Mouse (Mus musculus) stomach, embryonic 15.5 days (tissue): ENCODE measurements at regions not wholly inside any gene's neighbourhood (a gene's known extent, or its start where the extent isn't known, plus 50 kb on each side); places are given as distances from the start of the nearest gene placed in this dataset.
"Not testable (repeated sequence)": the region's sequence is repeated elsewhere in the genome, so short reads cannot be mapped to it uniquely, and the experiment has no call there.

ENCODE experiments used
- ATAC-seq: fragments of 200-750 bp; cut with Nextera tagmentation; 2 replicates; pipeline ENCODE4 v1.8.0; 2017; ENCODE audit warnings: low read depth, moderate number of reproducible peaks, moderate TSS enrichment; ENCODE audit not compliant: insufficient read depth, low FRiP score
- H3K27ac ChIP-seq: fragments of 300-500 bp; sonication (generic); 2 replicates; pipeline ENCODE4 v1.5.1; 2015; ENCODE audit warnings: mild to moderate bottlenecking, inconsistent platforms
- H3K27me3 ChIP-seq: fragments of 300-500 bp; sonication (generic); replicated peaks from 2 replicates; pipeline ENCODE4 v1.6.1; 2015; ENCODE audit warnings: inconsistent platforms
- H3K36me3 ChIP-seq: fragments of 300-500 bp; sonication (generic); 2 replicates; pipeline ENCODE4 v1.6.1; 2015; ENCODE audit warnings: inconsistent platforms
- H3K4me1 ChIP-seq: fragments of 300-500 bp; sonication (generic); 2 replicates; pipeline ENCODE4 v1.6.1; 2015; ENCODE audit warnings: inconsistent platforms
- H3K4me2 ChIP-seq: fragments of 300-500 bp; sonication (generic); 2 replicates; pipeline ENCODE4 v1.6.1; 2015; ENCODE audit warnings: mild to moderate bottlenecking, inconsistent platforms
- H3K4me3 ChIP-seq: fragments of 300-500 bp; sonication (generic); replicated peaks from 2 replicates; pipeline ENCODE4 v1.5.1; 2015; ENCODE audit warnings: inconsistent platforms
- H3K9ac ChIP-seq: fragments of 300-500 bp; sonication (generic); 2 replicates; pipeline ENCODE4 v1.6.1; 2015; ENCODE audit warnings: inconsistent platforms
- H3K9me3 ChIP-seq: fragments of 300-500 bp; sonication (generic); 2 replicates; pipeline ENCODE4 v1.6.1; 2016; ENCODE audit warnings: inconsistent platforms
- WGBS: fragments of 180-500 bp; shearing (Covaris S2); methylation state at CpG from one replicate; pipeline ENCODE4 v1.1.7; 2015; 5-methylcytosine and 5-hydroxymethylcytosine counted together

DNA sequence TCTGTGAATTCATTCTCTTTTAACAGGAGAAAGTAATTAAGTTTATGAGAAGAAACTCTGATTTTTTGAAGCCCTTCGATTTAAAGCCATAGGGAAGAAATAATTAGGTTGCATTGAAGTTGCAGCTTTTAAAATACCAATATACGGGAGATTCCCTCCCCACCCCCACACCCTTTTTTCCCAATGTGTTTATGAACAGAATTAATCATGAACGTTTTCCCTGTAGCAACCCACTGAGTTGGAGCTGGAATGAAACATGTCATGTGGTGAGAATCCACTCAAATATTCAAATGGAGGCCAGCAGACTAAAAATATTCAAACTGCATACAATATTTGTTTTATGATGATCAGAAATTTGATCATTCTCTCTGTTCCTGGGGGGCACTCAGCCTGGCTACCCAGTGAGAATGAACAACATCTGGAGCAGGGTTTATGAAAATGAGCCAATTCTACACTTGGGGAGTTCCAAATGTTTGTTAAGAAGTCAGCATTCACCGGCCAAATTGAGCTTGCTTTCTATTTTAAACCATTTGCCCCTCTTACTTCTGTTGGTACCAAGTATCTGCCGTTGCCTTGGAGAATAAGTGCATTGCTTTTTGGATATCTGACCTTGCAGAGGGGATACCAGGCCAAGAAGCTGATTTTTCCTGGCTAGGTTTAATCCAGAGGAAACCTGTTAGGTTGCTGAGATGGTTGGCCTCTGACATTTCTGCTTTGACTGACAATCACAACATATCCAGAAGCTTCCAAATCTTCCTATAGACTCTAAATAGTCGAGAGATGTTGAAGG, 127.8 kb upstream of the Arhgap20 start:
- Histone ChIP-seq H3K9me3 (no peaks in the 10 kb centered on the region), H3K36me3 (no peaks in the 10 kb centered on the region), H3K27ac (no peak overlapping the region), H3K9ac (no peak overlapping the region), H3K4me2 (no peak overlapping the region), H3K4me1 (no peaks in the 10 kb centered on the region), H3K4me3 (no peak overlapping the region), H3K27me3 (no peaks in the 10 kb centered on the region)
- 39% methylated on average over 6 of the region's 6 CpGs for WGBS
- no peak for ATAC-seq

DNA sequence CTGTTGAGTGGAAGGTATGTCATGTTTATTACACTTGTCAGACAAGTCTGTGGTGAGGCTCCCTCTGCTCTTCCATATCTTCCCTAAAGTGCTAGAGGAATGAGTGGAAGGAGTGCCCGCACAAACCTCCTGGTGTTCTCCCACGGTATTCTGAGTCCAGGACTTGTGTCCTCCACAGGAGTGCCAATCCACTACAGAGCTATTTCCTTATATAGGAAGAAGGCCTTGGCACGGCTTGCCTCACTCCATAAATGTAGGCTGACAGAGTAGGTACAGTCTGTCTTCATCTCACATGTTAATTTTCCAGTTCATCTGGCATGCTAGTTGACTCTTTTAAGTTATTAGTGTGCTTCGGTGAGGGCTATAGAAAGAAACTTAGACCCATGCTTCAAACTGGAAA, 123.4 kb upstream of the Arhgap20 start:
- no peaks in the 10 kb centered on the region for H3K4me1 ChIP-seq
- no peak overlapping the region for H3K9ac ChIP-seq
- no peak overlapping the region for H3K27ac ChIP-seq
- ATAC-seq = no peak
- H3K36me3 ChIP-seq = no peaks in the 10 kb centered on the region
- no peak overlapping the region for H3K4me2 ChIP-seq
- no peaks in the 10 kb centered on the region for H3K9me3 ChIP-seq
- no peaks in the 10 kb centered on the region for H3K27me3 ChIP-seq
- no peak overlapping the region for H3K4me3 ChIP-seq
- WGBS = 74% methylated on average over 4 of the region's 4 CpGs

DNA sequence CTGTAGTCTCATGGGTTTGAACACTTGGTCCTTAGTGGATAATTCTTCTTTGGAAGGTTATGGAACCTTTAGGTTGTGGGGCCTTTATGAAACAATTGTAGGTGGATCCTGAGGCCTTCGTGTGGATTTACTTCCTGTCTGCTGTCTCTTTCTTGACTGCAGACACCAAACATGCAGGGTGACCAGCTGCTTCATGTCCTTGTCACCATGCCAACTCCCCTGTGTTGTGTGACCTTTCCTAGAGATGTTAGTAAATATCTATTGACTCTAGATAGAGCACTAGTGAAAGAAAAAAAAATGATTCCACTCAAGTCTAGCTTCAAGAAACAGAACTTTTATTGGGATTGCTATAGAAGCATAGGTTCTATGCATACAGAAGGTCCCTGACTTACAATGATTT, 119.7 kb upstream of the Arhgap20 start:
- no peaks in the 10 kb centered on the region for H3K4me1 ChIP-seq

DNA sequence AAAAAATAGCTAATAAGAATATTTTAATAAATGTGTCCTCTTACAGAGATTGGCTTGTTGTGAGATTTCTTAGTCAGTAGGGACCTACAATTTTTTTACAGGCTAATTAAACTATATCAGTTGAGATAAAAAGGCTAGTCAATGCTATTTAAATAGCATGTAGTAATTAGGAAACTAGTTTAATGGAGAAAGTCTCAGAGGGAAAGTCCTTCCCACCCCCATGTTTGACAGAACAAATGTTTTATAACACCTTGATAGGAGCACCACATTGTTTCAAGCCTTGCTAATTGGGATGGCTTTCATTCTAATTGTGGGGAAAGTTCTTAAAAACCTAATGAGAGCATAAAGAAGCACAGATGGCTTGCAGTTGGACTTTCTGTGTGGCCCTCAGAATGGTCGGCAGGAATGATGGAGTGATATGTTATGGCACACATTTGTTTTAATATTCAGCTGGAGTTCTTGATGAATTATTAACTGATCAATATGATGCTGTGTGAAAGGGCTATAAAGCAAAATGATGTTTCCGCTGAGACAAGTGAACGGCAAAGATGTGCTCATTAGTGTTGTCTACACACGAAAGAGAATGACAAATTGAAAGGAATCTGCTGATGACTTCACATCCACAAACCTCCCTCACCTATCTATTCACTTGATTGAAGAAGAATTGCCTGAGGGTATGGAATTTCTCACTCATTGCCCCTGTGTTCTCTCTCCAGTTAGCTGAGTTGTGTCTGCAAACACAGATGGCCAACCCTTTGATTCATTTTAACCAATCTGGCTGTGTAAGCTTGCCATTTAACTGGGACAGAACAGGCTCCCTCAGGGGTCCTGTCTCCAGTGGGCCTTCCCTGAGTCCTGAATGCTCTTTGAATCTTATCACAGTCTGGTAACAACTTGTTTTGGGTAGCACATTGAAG, 111.5 kb upstream of the Arhgap20 start:
- H3K9ac ChIP-seq = no peak overlapping the region
- H3K9me3 ChIP-seq = no peaks in the 10 kb centered on the region
- 68% methylated on average over 4 of the region's 4 CpGs for WGBS
- no peak for ATAC-seq
- H3K4me1 ChIP-seq = no peaks in the 10 kb centered on the region
- no peaks in the 10 kb centered on the region for H3K27me3 ChIP-seq
- no peak overlapping the region for H3K4me3 ChIP-seq
- no peaks in the 10 kb centered on the region for H3K36me3 ChIP-seq
- H3K4me2 ChIP-seq = no peak overlapping the region
- H3K27ac ChIP-seq = no peak overlapping the region

More for the DNA sequence above, 119.7 kb upstream of the Arhgap20 start:
- no peak overlapping the region for H3K4me3 ChIP-seq
- no peaks in the 10 kb centered on the region for H3K36me3 ChIP-seq
- H3K4me2 ChIP-seq = no peak overlapping the region
- 26% methylated on average over 1 of the region's 1 CpGs for WGBS
- H3K9ac ChIP-seq = no peak overlapping the region
- H3K9me3 ChIP-seq = no peaks in the 10 kb centered on the region
- H3K27me3 ChIP-seq = no peaks in the 10 kb centered on the region
- no peak for ATAC-seq
- H3K27ac ChIP-seq = no peak overlapping the region

DNA sequence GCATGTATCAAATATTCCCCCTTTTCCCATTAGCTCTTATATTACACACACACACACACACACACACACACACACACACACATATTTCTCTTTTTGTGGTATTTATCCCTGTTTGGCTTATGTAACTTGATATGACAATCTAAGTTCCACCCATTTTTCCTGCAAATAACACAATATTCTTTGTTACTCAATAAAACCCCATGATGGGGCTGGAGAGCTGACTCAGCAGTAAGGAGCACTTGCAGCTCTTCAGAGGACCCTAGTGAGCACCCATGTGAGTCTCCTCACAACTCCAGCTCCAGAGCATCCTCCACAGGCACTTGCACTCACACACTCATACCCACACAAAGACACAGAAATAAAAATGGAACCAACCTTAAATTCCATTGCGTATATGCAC, 110.5 kb upstream of the Arhgap20 start:
- ATAC-seq = no peak
- Histone ChIP-seq H3K27me3 (no peaks in the 10 kb centered on the region), H3K4me2 (no peak overlapping the region), H3K36me3 (no peaks in the 10 kb centered on the region), H3K9ac (no peak overlapping the region), H3K4me3 (no peak overlapping the region), H3K27ac (no peak overlapping the region), H3K4me1 (no peaks in the 10 kb centered on the region), H3K9me3 (no peaks in the 10 kb centered on the region)
- 97% methylated on average over 1 of the region's 1 CpGs for WGBS

DNA sequence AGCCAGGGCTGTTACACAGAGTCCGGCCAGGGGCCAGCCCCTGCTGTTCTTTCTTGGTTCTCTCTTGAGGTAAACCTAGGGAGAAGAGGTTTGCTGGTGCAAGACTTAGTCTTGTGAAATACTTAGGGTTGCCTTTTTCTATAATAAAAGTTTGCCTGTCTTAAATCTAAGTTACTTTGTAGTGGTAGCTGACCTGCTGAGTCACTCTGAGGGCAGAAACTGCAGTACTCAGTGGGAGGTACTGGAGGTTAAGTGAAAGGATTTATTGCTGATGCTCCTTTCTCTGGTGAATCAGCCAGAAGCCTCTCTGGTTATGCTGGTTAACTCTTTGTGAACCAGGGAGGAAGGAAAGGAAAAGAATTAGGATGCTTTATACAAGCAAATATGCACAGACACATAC, 107.3 kb upstream of the Arhgap20 start:
- H3K36me3 ChIP-seq = no peaks in the 10 kb centered on the region
- H3K4me2 ChIP-seq = no peak overlapping the region
- H3K4me1 ChIP-seq = no peaks in the 10 kb centered on the region
- no peaks in the 10 kb centered on the region for H3K27me3 ChIP-seq
- no peak overlapping the region for H3K9ac ChIP-seq
- H3K9me3 ChIP-seq = no peaks in the 10 kb centered on the region
- H3K4me3 ChIP-seq = no peak overlapping the region
- 89% methylated on average over 1 of the region's 1 CpGs for WGBS
- no peak overlapping the region for H3K27ac ChIP-seq
- no peak for ATAC-seq

DNA sequence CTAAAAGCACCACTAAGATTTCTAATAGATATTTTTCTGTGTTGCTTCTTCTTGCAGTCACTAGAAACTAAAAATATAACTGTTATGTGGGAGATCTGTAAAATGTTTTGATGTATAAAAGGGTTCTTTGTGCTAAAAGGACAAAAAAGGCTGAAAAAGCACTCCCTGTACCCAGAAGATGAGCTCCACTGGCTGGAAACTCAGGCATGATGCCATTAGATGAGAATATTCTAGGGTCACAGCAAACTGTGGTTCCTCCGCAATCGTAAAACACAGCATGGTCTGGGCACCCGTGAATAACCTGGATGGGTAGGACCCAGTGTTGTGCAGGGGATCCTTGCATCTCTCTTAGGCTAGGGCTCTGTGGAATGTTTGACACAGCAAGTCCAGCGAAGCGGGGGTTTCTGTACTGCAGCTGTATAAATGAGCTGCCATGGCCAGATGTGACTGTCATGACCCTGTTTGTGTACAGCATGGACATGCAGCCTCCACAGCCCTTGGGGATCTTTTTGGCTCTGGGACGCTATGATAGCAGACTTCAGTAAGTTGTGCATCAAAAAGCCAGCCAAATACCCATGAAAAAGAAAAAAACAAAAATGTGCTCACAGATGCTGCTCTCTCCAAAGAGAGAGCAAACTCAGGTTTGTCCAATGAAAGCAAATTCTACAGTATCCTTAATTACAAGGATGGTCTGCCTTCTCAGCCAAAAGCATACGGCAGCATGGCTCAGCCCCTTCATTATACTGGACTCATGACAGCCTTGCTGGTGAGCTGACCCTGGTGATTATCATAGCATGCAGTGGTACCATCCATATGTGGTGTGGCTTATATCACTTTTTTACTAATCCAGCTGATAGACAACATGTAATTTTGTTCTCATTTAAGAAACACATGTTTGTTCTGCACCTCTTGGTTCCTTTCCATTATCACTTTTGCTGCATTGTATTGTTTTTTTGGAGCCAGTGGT, 103.9 kb upstream of the Arhgap20 start:
- H3K27ac ChIP-seq = no peak overlapping the region
- 59% methylated on average over 7 of the region's 7 CpGs for WGBS
- no peak overlapping the region for H3K4me3 ChIP-seq
- H3K9ac ChIP-seq = no peak overlapping the region
- no peaks in the 10 kb centered on the region for H3K9me3 ChIP-seq
- H3K27me3 ChIP-seq = no peaks in the 10 kb centered on the region
- ATAC-seq = no peak
- no peaks in the 10 kb centered on the region for H3K36me3 ChIP-seq
- H3K4me1 ChIP-seq = no peaks in the 10 kb centered on the region
- no peak overlapping the region for H3K4me2 ChIP-seq

DNA sequence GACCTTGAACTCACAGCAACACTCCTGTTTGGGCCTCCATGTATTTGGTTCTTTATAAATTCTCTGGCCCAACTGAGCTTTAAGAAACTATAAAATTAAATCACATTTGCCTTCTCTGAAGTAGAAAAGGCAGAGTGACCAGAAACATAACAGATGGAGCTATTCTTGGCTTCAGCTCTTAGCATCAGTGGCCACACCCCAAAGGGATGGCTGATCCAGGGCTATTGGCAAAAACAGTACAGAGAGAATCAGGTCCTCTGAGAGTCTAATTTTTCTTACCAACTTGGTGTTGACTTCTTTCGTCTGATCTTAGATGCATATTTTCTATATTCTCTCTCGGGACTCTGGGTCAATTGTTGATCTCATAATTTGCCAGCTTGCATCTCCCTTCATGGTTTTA, 103.2 kb upstream of the Arhgap20 start:
- no peak overlapping the region for H3K4me2 ChIP-seq
- no peaks in the 10 kb centered on the region for H3K4me1 ChIP-seq
- no peaks in the 10 kb centered on the region for H3K9me3 ChIP-seq
- H3K27ac ChIP-seq = no peak overlapping the region
- no peak overlapping the region for H3K9ac ChIP-seq
- no peak overlapping the region for H3K4me3 ChIP-seq
- no peaks in the 10 kb centered on the region for H3K36me3 ChIP-seq
- no peaks in the 10 kb centered on the region for H3K27me3 ChIP-seq
- WGBS = 76% methylated on average over 2 of the region's 2 CpGs
- no peak for ATAC-seq

DNA sequence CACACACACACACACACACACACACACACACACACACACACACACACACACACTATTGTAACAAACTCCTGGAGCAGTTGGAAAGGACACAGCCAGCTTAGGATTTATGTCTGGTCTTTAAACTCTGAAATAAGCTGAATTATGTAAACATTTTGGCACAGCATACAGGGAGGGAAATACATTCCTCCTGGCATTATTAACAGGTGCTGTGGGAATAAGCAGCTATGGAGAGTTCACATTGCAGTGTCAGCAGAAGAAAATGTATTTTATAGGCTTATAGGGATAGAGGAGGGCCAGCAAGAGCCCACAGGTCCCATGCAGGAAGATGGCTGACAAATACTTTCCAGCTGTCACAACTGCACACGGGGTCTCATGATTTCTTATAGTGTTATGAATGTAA, 100.8 kb upstream of the Arhgap20 start:
- Histone ChIP-seq H3K4me3 (no peak overlapping the region), H3K4me2 (no peak overlapping the region), H3K27me3 (no peaks in the 10 kb centered on the region), H3K4me1 (no peaks in the 10 kb centered on the region), H3K9me3 (no peaks in the 10 kb centered on the region), H3K9ac (no peak overlapping the region), H3K36me3 (no peaks in the 10 kb centered on the region), H3K27ac (no peak overlapping the region)
- no peak for ATAC-seq
- 41% methylated on average over 1 of the region's 1 CpGs for whole genome bisulfite sequencing

DNA sequence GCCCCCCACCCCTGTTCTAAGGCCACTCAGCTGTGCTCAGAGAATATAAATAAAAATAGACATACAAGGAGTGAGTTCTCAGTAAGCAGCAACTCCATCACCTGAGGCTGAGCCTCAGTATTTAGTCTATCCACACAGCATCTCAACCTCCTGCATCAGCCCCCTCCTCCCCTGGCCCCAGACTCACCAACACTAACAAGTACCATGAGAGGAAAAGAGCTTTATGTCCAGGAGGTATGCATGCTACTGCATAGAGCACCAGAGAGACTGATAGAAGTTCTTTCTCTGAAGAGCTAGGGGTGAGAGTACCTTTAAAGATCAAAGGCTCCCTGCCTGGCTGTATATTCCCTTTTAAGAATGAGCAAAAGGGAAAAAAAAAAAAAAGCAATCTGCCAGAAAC, 100.3 kb upstream of the Arhgap20 start:
- Histone ChIP-seq H3K4me2 (no peak overlapping the region), H3K4me1 (no peaks in the 10 kb centered on the region), H3K4me3 (no peak overlapping the region), H3K9ac (no peak overlapping the region), H3K9me3 (no peaks in the 10 kb centered on the region), H3K27ac (no peak overlapping the region), H3K27me3 (no peaks in the 10 kb centered on the region), H3K36me3 (no peaks in the 10 kb centered on the region)
- no peak for ATAC-seq

DNA sequence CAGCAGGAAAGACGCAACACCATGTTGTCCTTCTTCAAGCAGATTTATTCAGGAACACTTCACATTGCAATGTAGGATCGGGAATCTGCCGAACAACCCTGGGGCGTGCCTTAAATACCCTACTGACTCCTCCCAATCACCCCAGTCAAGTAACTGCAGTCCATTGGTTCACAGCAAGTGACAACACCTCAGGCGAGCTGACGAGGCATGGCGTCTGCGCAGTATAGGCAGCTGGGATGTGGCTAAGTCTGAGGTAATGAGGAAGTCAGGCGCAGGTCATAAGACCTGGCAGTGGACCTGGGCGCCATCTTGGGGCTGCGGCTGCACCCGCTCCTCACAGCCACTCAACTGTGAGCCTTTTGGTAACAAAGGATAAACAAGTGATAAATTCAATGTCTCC, 96.2 kb upstream of the Arhgap20 start:
- H3K4me3 ChIP-seq, ATAC-seq, H3K4me2 ChIP-seq, H3K4me1 ChIP-seq, H3K27me3 ChIP-seq, H3K9ac ChIP-seq, H3K36me3 ChIP-seq, H3K9me3 ChIP-seq, H3K27ac ChIP-seq: not testable (repeated sequence)
- 92% methylated on average over 12 of the region's 12 CpGs for WGBS
